In the genomic region with DNA sequence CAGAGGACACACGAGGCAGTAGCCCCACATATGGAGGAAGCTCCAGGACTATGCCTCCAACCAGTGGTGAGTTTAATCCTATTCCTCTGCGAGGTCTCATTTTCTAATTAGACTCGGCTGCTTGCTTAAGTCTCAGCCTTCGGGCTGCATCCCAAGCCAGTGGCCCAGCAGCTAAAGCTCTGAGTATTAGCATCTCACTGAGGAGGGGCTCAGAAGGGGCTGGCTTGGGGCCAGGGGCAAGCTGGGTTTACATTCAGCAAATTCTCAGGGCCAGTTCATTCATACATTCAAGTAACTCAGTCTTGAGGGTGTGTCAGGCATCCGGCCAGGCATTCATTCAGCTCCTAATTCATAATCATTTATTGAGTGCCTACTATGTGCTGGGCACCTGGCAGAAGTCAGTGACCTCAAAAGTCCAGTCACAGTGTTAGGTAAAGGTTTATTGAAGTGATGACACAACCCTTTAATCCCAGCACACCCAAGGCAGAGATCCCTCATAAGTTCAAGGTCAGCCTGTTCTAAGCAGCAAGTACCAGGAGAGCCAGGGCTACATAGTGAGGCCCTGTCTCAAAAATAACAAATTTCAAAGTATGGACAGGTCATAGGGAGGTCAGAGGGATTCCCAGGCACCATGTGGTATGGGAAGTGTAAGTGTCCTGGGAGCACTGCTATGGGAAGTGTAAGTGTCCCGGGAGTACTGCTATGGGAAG, we compare ENCODE assay signal across 9 mouse cellular contexts. TPM values are rescaled to one million over a fixed set of nuclear protein-coding genes. Genes with fewer than 3 reads are reported as not detected.
DNase-seq lines count a peak whose midpoint lies in the region; ATAC-seq and TF ChIP-seq lines count a peak whose summit lies in the region.
"Had no signal": no experiment of that assay in that cellular context is flagged by ENCODE, and none has a peak within 500 bp of the region (broad histone marks: within the 10 kb centered on the region; RNA-seq: fewer than 3 reads in every experiment).

No protein-coding gene starts in this region.

- peaks cover 5% of the 10 kb centered on the region for H3K36me3 ChIP-seq in heart, adult 2 months (ENCODE audit: control insufficient read depth, insufficient read depth, low read length)
- no peaks in the 10 kb centered on the region for H3K36me3 ChIP-seq in hindbrain, embryonic 10.5 days
- no peaks in the 10 kb centered on the region for H3K36me3 ChIP-seq in liver, embryonic 12.5 days
- H3K36me3 ChIP-seq: G1E had no signal

- intact Hi-C loops in heart, adult 2 months (cut with DNase I), result no loop called here
- intact Hi-C loops in gastrocnemius, postnatal 14 days (cut with DNase I; ENCODE audit: low total_unique reads), result no loop called here

- peak overlapping the region; percentile 16; the same call in 1 of the 2 replicates for H3K9ac ChIP-seq in heart, adult 2 months (ENCODE audit: low read depth, low read length)
- H3K9ac ChIP-seq in liver, embryonic 12.5 days, result no peak overlapping the region

- no peaks in the 10 kb centered on the region for H3K27me3 ChIP-seq in heart, adult 2 months (ENCODE audit: control insufficient read depth, insufficient read depth, low read length)
- H3K27me3 ChIP-seq in hindbrain, embryonic 10.5 days (ENCODE audit: insufficient read depth, poor library complexity, severe bottlenecking), result peaks cover 75% of the 10 kb centered on the region
- peaks cover 64% of the 10 kb centered on the region for H3K27me3 ChIP-seq in liver, embryonic 12.5 days (replicated peaks)

- peak overlapping the region; percentile 56 for H3K4me2 ChIP-seq in liver, embryonic 12.5 days

- TF ChIP-seq EP300 in heart, adult 2 months (IDR thresholded peaks at IDR 0.05; ENCODE audit: insufficient read depth, low read depth, low read length), result no peak

- peaks cover 4% of the 10 kb centered on the region; the same call in 1 of the 2 replicates for H3K79me2 ChIP-seq in heart, adult 2 months (replicated peaks; ENCODE audit: control insufficient read depth, insufficient read depth, low read length)

- H3K27ac ChIP-seq in heart, adult 2 months, result peak overlapping the region; percentile 99
- 0 out of 2 replicates have a peak overlapping the region, but pooled peaks have one; percentile 24 for H3K27ac ChIP-seq in hindbrain, embryonic 10.5 days
- no peak overlapping the region for H3K27ac ChIP-seq in liver, embryonic 12.5 days

- H3K9me3 ChIP-seq in hindbrain, embryonic 10.5 days, result no peaks in the 10 kb centered on the region
- H3K9me3 ChIP-seq in liver, embryonic 12.5 days (replicated peaks), result no peaks in the 10 kb centered on the region
- H3K9me3 ChIP-seq: G1E had no signal

- TF ChIP-seq POLR2A in heart, adult 2 months (IDR thresholded peaks at IDR 0.05; ENCODE audit: insufficient read depth, low read depth, low read length), result no peak

- 48% methylated on average over 6 of the region's 6 CpGs for WGBS in heart, adult 2 months
- WGBS in hindbrain, embryonic 10.5 days, result 26% methylated on average over 6 of the region's 6 CpGs
- 42% methylated on average over 6 of the region's 6 CpGs for WGBS in liver, embryonic 12.5 days (ENCODE audit: insufficient replicate concordance)

- no peak for DNase-seq in heart, adult 2 months
- no peak for DNase-seq in heart, adult 8-10 months (ENCODE audit: low spot score)
- peak; percentile 46 for DNase-seq in R1 (ENCODE audit: low read depth, low spot score)
- no peak for DNase-seq in hindbrain, embryonic 10.5 days (ENCODE audit: low spot score)
- no peak for DNase-seq in T-cell, adult 2 months (ENCODE audit: low spot score)
- DNase-seq in gastrocnemius, postnatal 14 days, result no peak
- DNase-seq in ovary, postnatal 14 days (ENCODE audit: low spot score), result no peak

- 0 out of 2 replicates have a peak overlapping the region, but pooled peaks have one; percentile 3 for H3K4me3 ChIP-seq in heart, adult 2 months
- peak overlapping the region; percentile 48 for H3K4me3 ChIP-seq in hindbrain, embryonic 10.5 days
- peak overlapping the region; percentile 37; the same call in 1 of the 2 replicates for H3K4me3 ChIP-seq in liver, embryonic 12.5 days

- TF ChIP-seq CTCF in heart, adult 2 months (IDR thresholded peaks at IDR 0.05), result no peak

- no peak for ATAC-seq in liver, embryonic 12.5 days

- peaks cover 22% of the 10 kb centered on the region for H3K4me1 ChIP-seq in heart, adult 2 months (ENCODE audit: control insufficient read depth, insufficient read depth, low read length)
- H3K4me1 ChIP-seq in hindbrain, embryonic 10.5 days (replicated peaks), result peaks cover 52% of the 10 kb centered on the region
- peaks cover 39% of the 10 kb centered on the region for H3K4me1 ChIP-seq in liver, embryonic 12.5 days

RNA-seq across cellular contexts. Expression of gene Katnb1, which starts 57.5 kb away (rescaled TPM):
- 1 to 10 TPM; 4.5 to 5.9 TPM for total RNA-seq in heart, adult 2 months (2021)
- 8.7 and 9.1 TPM in 2 replicates for polyA plus RNA-seq in heart, adult 2 months (2012; rRNA removed)
- total RNA-seq in heart, adult 8-10 months (2022), result 1 to 10 TPM; 5.4 to 7.2 (median 7.1) TPM
- 37.7 and 41.6 TPM in 2 replicates for polyA plus RNA-seq in hindbrain, embryonic 10.5 days (2016; fragmentation: Nextera tagmentation; extraction: Ambion mirVana)
- polyA plus RNA-seq in liver, embryonic 12.5 days (2016; fragmentation: Nextera tagmentation; extraction: Ambion mirVana), result 17.8 and 18.5 TPM in 2 replicates
- 1 to 10 TPM; 5.4 to 7.5 TPM for total RNA-seq in gastrocnemius, postnatal 14 days (2021)
